Mouse (Mus musculus): ENCODE measurements at regions not wholly inside any gene's neighbourhood (a gene's known extent, or its start where the extent isn't known, plus 50 kb on each side); places are given as distances from the start of the nearest gene placed in this dataset.
"Not testable (repeated sequence)": the region's sequence is repeated elsewhere in the genome, so short reads cannot be mapped to it uniquely, and the experiment has no call there.

GRCm38 (mm10) chr12:15456369-15456768 is 360.4 kb downstream of the Trib2 start:
- not testable (repeated sequence) for H3K4me3 ChIP-seq (replicated peaks; ENCODE audit: low read length); H3K27ac ChIP-seq (ENCODE audit: low read length); H3K27me3 ChIP-seq (ENCODE audit: control insufficient read depth, insufficient read depth, low read length); H3K9ac ChIP-seq (ENCODE audit: low read length); H3K4me1 ChIP-seq (ENCODE audit: control insufficient read depth, insufficient read depth, low read length); H3K4me2 ChIP-seq (ENCODE audit: low read depth, low read length); H3K9me3 ChIP-seq (replicated peaks; ENCODE audit: control insufficient read depth, low read length); H3K36me3 ChIP-seq (ENCODE audit: control insufficient read depth, insufficient read depth, low read length); ATAC-seq (ENCODE audit: insufficient read depth, low FRiP score)

GRCm38 (mm10) chr12:15455744-15456143 is 361.0 kb downstream of the Trib2 start:
- H3K4me3 ChIP-seq (replicated peaks; ENCODE audit: low read length), result no peak overlapping the region
- H3K27ac ChIP-seq (ENCODE audit: low read length), result no peak overlapping the region
- no peak for ATAC-seq (ENCODE audit: insufficient read depth, low FRiP score)
- H3K27me3 ChIP-seq (ENCODE audit: control insufficient read depth, insufficient read depth, low read length), result no peaks in the 10 kb centered on the region
- H3K9ac ChIP-seq (ENCODE audit: low read length), result no peak overlapping the region
- no peak overlapping the region for H3K4me2 ChIP-seq (ENCODE audit: low read depth, low read length)
- H3K4me1 ChIP-seq (ENCODE audit: control insufficient read depth, insufficient read depth, low read length), result no peaks in the 10 kb centered on the region
- 82% methylated on average over 2 of the region's 2 CpGs for WGBS
- no peaks in the 10 kb centered on the region for H3K36me3 ChIP-seq (ENCODE audit: control insufficient read depth, insufficient read depth, low read length)
- no peaks in the 10 kb centered on the region for H3K9me3 ChIP-seq (replicated peaks; ENCODE audit: control insufficient read depth, low read length)

GRCm38 (mm10) chr12:15449484-15449883 is 367.2 kb downstream of the Trib2 start:
- H3K4me1 ChIP-seq (ENCODE audit: control insufficient read depth, insufficient read depth, low read length), result no peaks in the 10 kb centered on the region
- H3K4me3 ChIP-seq (replicated peaks; ENCODE audit: low read length), result no peak overlapping the region
- no peaks in the 10 kb centered on the region for H3K36me3 ChIP-seq (ENCODE audit: control insufficient read depth, insufficient read depth, low read length)
- ATAC-seq (ENCODE audit: insufficient read depth, low FRiP score), result no peak
- H3K9me3 ChIP-seq (replicated peaks; ENCODE audit: control insufficient read depth, low read length), result no peaks in the 10 kb centered on the region
- no peak overlapping the region for H3K27ac ChIP-seq (ENCODE audit: low read length)
- H3K27me3 ChIP-seq (ENCODE audit: control insufficient read depth, insufficient read depth, low read length), result no peaks in the 10 kb centered on the region
- no peak overlapping the region for H3K4me2 ChIP-seq (ENCODE audit: low read depth, low read length)
- WGBS, result 70% methylated on average over 4 of the region's 4 CpGs
- H3K9ac ChIP-seq (ENCODE audit: low read length), result no peak overlapping the region

GRCm38 (mm10) chr12:15416180-15416766 is 400.4 kb downstream of the Trib2 start:
- no peak for ATAC-seq (ENCODE audit: insufficient read depth, low FRiP score)
- WGBS, result 14% methylated on average over 4 of the region's 4 CpGs

GRCm38 (mm10) chr12:15410419-15410818 is 406.3 kb downstream of the Trib2 start:
- 69% methylated on average over 3 of the region's 3 CpGs for WGBS
- Histone ChIP-seq H3K36me3 (ENCODE audit: control insufficient read depth, insufficient read depth, low read length) (no peaks in the 10 kb centered on the region), H3K9ac (ENCODE audit: low read length) (no peak overlapping the region), H3K4me3 (replicated peaks; ENCODE audit: low read length) (no peak overlapping the region), H3K27ac (ENCODE audit: low read length) (no peak overlapping the region), H3K4me2 (ENCODE audit: low read depth, low read length) (no peak overlapping the region), H3K4me1 (ENCODE audit: control insufficient read depth, insufficient read depth, low read length) (no peaks in the 10 kb centered on the region), H3K9me3 (replicated peaks; ENCODE audit: control insufficient read depth, low read length) (no peaks in the 10 kb centered on the region), H3K27me3 (ENCODE audit: control insufficient read depth, insufficient read depth, low read length) (no peaks in the 10 kb centered on the region)
- ATAC-seq (ENCODE audit: insufficient read depth, low FRiP score), result no peak

More at GRCm38 (mm10) chr12:15416180-15416766, 400.4 kb downstream of the Trib2 start:
- Histone ChIP-seq H3K4me3 (replicated peaks; ENCODE audit: low read length) (no peak overlapping the region), H3K9me3 (replicated peaks; ENCODE audit: control insufficient read depth, low read length) (no peaks in the 10 kb centered on the region), H3K4me1 (ENCODE audit: control insufficient read depth, insufficient read depth, low read length) (no peaks in the 10 kb centered on the region), H3K27ac (ENCODE audit: low read length) (no peak overlapping the region), H3K4me2 (ENCODE audit: low read depth, low read length) (no peak overlapping the region), H3K36me3 (ENCODE audit: control insufficient read depth, insufficient read depth, low read length) (no peaks in the 10 kb centered on the region), H3K27me3 (ENCODE audit: control insufficient read depth, insufficient read depth, low read length) (no peaks in the 10 kb centered on the region), H3K9ac (ENCODE audit: low read length) (no peak overlapping the region)

GRCm38 (mm10) chr12:15407577-15407976 is 409.1 kb downstream of the Trib2 start:
- H3K27me3 ChIP-seq (ENCODE audit: control insufficient read depth, insufficient read depth, low read length); H3K4me2 ChIP-seq (ENCODE audit: low read depth, low read length); H3K9ac ChIP-seq (ENCODE audit: low read length); H3K36me3 ChIP-seq (ENCODE audit: control insufficient read depth, insufficient read depth, low read length); H3K4me1 ChIP-seq (ENCODE audit: control insufficient read depth, insufficient read depth, low read length); H3K4me3 ChIP-seq (replicated peaks; ENCODE audit: low read length); ATAC-seq (ENCODE audit: insufficient read depth, low FRiP score); H3K27ac ChIP-seq (ENCODE audit: low read length); H3K9me3 ChIP-seq (replicated peaks; ENCODE audit: control insufficient read depth, low read length): not testable (repeated sequence)
- 66% methylated on average over 3 of the region's 3 CpGs for WGBS

GRCm38 (mm10) chr12:15392641-15393040 is 424.1 kb downstream of the Trib2 start:
- H3K9me3 ChIP-seq (replicated peaks; ENCODE audit: control insufficient read depth, low read length), result no peaks in the 10 kb centered on the region
- no peak overlapping the region for H3K27ac ChIP-seq (ENCODE audit: low read length)
- no peak for ATAC-seq (ENCODE audit: insufficient read depth, low FRiP score)
- H3K9ac ChIP-seq (ENCODE audit: low read length), result no peak overlapping the region
- no peaks in the 10 kb centered on the region for H3K27me3 ChIP-seq (ENCODE audit: control insufficient read depth, insufficient read depth, low read length)
- H3K36me3 ChIP-seq (ENCODE audit: control insufficient read depth, insufficient read depth, low read length), result no peaks in the 10 kb centered on the region
- H3K4me3 ChIP-seq (replicated peaks; ENCODE audit: low read length), result no peak overlapping the region
- 59% methylated on average over 3 of the region's 3 CpGs for WGBS
- no peaks in the 10 kb centered on the region for H3K4me1 ChIP-seq (ENCODE audit: control insufficient read depth, insufficient read depth, low read length)
- H3K4me2 ChIP-seq (ENCODE audit: low read depth, low read length), result no peak overlapping the region

- Histone ChIP-seq H3K4me3 (replicated peaks; ENCODE audit: low read length) (no peak overlapping the region), H3K4me2 (ENCODE audit: low read depth, low read length) (no peak overlapping the region), H3K4me1 (ENCODE audit: control insufficient read depth, insufficient read depth, low read length) (no peaks in the 10 kb centered on the region), H3K27ac (ENCODE audit: low read length) (no peak overlapping the region), H3K27me3 (ENCODE audit: control insufficient read depth, insufficient read depth, low read length) (no peaks in the 10 kb centered on the region), H3K9me3 (replicated peaks; ENCODE audit: control insufficient read depth, low read length) (no peaks in the 10 kb centered on the region), H3K9ac (ENCODE audit: low read length) (no peak overlapping the region), H3K36me3 (ENCODE audit: control insufficient read depth, insufficient read depth, low read length) (no peaks in the 10 kb centered on the region)
- ATAC-seq (ENCODE audit: insufficient read depth, low FRiP score), result no peak
- 82% methylated on average over 1 of the region's 1 CpGs for WGBS
These were observed 428.1 kb downstream of the Trib2 start for GRCm38 (mm10) chr12:15388574-15388973.

- Histone ChIP-seq H3K9ac (ENCODE audit: low read length) (no peak overlapping the region), H3K27me3 (ENCODE audit: control insufficient read depth, insufficient read depth, low read length) (no peaks in the 10 kb centered on the region), H3K4me3 (replicated peaks; ENCODE audit: low read length) (no peak overlapping the region), H3K4me2 (ENCODE audit: low read depth, low read length) (no peak overlapping the region), H3K4me1 (ENCODE audit: control insufficient read depth, insufficient read depth, low read length) (no peaks in the 10 kb centered on the region), H3K36me3 (ENCODE audit: control insufficient read depth, insufficient read depth, low read length) (no peaks in the 10 kb centered on the region), H3K9me3 (replicated peaks; ENCODE audit: control insufficient read depth, low read length) (no peaks in the 10 kb centered on the region), H3K27ac (ENCODE audit: low read length) (no peak overlapping the region)
- no peak for ATAC-seq (ENCODE audit: insufficient read depth, low FRiP score)
- 71% methylated on average over 1 of the region's 1 CpGs for WGBS
These were observed 458.9 kb downstream of the Trib2 start for GRCm38 (mm10) chr12:15357808-15358207.

Data from stomach, embryonic 16.5 days (tissue).